Mouse (Mus musculus) liver, embryonic 15.5 days (tissue): ENCODE measurements around the gene Mrpl50. TPM values are rescaled to one million over a fixed set of nuclear protein-coding genes. Genes with fewer than 3 reads are reported as not detected.

Experiments used
- ATAC-seq: fragments of 200-750 bp; cut with Nextera tagmentation; 2 replicates; pipeline ENCODE4 v1.8.0; 2017; ENCODE audit warnings: moderate number of reproducible peaks, mild to moderate bottlenecking, moderate library complexity; ENCODE audit not compliant: insufficient read depth
- H3K27ac ChIP-seq: fragments of 300-500 bp; sonication (generic); replicated peaks from 2 replicates; pipeline ENCODE4 v1.5.1; 2015; ENCODE audit warnings: mild to moderate bottlenecking, inconsistent platforms
- H3K27me3 ChIP-seq: fragments of 300-500 bp; sonication (generic); 2 replicates; pipeline ENCODE4 v1.6.1; 2015; ENCODE audit warnings: mild to moderate bottlenecking, inconsistent platforms
- H3K36me3 ChIP-seq: fragments of 300-500 bp; sonication (generic); replicated peaks from 2 replicates; pipeline ENCODE4 v1.6.1; 2015; ENCODE audit warnings: moderate library complexity, mild to moderate bottlenecking, inconsistent platforms
- H3K4me1 ChIP-seq: fragments of 300-500 bp; sonication (generic); replicated peaks from 2 replicates; pipeline ENCODE4 v1.6.1; 2015; ENCODE audit warnings: inconsistent platforms
- H3K4me2 ChIP-seq: fragments of 300-500 bp; sonication (generic); 2 replicates; pipeline ENCODE4 v1.6.1; 2015; ENCODE audit warnings: moderate library complexity, mild to moderate bottlenecking, inconsistent platforms
- H3K4me3 ChIP-seq: fragments of 300-500 bp; sonication (generic); replicated peaks from 2 replicates; pipeline ENCODE4 v1.5.1; 2015; ENCODE audit warnings: mild to moderate bottlenecking, inconsistent platforms
- H3K9ac ChIP-seq: fragments of 300-500 bp; sonication (generic); 2 replicates; pipeline ENCODE4 v1.6.1; 2015; ENCODE audit warnings: moderate library complexity, mild to moderate bottlenecking, inconsistent platforms
- H3K9me3 ChIP-seq: fragments of 300-500 bp; sonication (generic); replicated peaks from 2 replicates; pipeline ENCODE4 v1.6.1; 2016; ENCODE audit warnings: inconsistent platforms
- WGBS: fragments of 180-500 bp; shearing (Covaris S2); methylation state at CpG from one replicate; pipeline ENCODE4 v1.1.7; 2015; ENCODE audit warnings: mixed read lengths; ENCODE audit not compliant: insufficient replicate concordance; 5-methylcytosine and 5-hydroxymethylcytosine counted together
- polyA plus RNA-seq: library from polyadenylated mRNA; unstranded; fragments of >200 nt; fragmentation: Nextera tagmentation; extraction: Ambion mirVana; gene quantifications from 2 replicates; pipeline ENCODE4 v1.2.1, GENCODE M21; 2015

Mrpl50 gene
- polyA plus RNA-seq = 50.6 and 51.5 TPM in 2 replicates

DNA sequence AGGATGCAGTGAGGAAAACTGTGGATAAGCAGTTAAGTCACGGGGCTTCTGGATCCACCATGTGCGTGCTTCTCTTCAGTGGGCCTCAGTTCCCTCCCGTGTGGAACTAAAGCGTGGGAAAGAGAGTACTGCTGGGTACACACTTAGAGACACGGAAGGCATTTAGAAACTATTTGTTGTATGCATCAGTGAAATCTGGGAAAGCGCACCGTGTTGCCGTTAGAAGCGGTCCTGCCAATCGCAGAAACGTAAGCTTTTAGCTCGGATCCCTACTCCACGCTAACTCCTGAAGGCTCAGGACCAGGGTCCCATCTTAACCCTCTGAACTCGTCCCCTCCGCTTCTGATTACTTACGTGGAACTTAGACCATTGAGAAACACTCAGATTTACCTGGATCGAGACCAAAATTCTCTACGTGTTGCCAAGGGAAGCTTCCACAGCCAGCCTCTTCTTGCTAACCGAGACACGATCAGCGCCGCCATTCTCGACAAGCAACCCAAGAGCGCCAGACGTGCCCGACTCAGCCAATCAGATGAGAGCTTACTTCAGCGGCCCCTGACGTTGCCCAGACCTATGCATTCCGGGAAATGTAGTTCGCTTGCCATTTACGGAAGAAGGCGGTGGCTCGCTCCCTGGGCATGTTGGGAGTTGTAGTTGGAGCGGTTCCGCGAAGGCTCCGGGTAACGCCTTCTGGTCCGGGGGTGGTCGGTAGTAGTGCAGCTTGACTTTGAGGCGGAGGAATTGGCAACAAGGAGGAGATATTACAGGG, at the start of gene Mrpl50, which contains the start of gene Zfp189:
Gene Mrpl50 (minus strand): TSS at position 522 of the 769 bp plus-strand sequence.
Gene Zfp189 (plus strand): TSS at position 605 of the 769 bp plus-strand sequence.
- Histone ChIP-seq H3K4me3 (peak within 1 kb of the TSS; percentile 79), H3K27me3 (no peaks in the 10 kb centered on the region), H3K9ac (peak within 1 kb of the TSS; percentile 74), H3K9me3 (no peaks in the 10 kb centered on the region), H3K27ac (peak within 1 kb of the TSS; percentile 69), H3K36me3 (peaks cover 14% of the 10 kb centered on the region), H3K4me2 (peak within 1 kb of the TSS; percentile 84), H3K4me1 (peaks cover 30% of the 10 kb centered on the region)
- under 1% methylated on average over 41 of the region's 41 CpGs for WGBS
- ATAC-seq = peak; percentile 98

DNA sequence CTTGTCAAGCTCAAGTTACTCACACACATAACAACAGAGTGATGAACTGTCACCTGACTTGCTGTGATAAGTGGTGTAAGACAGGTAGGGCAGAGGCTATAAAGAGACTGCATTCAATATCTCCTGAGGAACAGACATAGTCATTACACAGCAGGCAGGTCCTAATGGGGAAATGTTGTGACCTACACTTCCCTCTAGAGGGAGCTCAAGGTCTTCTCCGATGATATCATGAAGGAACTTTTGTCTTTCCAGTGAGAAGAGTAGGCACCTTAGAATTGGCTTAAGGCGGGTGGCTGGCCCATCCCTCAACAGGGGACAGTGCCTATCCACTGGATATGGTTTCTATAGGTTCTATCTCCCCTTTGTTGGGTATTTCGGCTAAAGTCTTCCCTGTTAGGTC, 46.7 kb upstream of the Mrpl50 start:
- 15% methylated on average over 3 of the region's 3 CpGs for WGBS
- no peak overlapping the region for H3K4me3 ChIP-seq
- no peaks in the 10 kb centered on the region for H3K36me3 ChIP-seq
- ATAC-seq = peak; percentile 47
- H3K9me3 ChIP-seq = no peaks in the 10 kb centered on the region
- H3K4me2 ChIP-seq = no peak overlapping the region
- no peaks in the 10 kb centered on the region for H3K4me1 ChIP-seq
- H3K27ac ChIP-seq = no peak overlapping the region
- H3K27me3 ChIP-seq = no peaks in the 10 kb centered on the region
- no peak overlapping the region for H3K9ac ChIP-seq

DNA sequence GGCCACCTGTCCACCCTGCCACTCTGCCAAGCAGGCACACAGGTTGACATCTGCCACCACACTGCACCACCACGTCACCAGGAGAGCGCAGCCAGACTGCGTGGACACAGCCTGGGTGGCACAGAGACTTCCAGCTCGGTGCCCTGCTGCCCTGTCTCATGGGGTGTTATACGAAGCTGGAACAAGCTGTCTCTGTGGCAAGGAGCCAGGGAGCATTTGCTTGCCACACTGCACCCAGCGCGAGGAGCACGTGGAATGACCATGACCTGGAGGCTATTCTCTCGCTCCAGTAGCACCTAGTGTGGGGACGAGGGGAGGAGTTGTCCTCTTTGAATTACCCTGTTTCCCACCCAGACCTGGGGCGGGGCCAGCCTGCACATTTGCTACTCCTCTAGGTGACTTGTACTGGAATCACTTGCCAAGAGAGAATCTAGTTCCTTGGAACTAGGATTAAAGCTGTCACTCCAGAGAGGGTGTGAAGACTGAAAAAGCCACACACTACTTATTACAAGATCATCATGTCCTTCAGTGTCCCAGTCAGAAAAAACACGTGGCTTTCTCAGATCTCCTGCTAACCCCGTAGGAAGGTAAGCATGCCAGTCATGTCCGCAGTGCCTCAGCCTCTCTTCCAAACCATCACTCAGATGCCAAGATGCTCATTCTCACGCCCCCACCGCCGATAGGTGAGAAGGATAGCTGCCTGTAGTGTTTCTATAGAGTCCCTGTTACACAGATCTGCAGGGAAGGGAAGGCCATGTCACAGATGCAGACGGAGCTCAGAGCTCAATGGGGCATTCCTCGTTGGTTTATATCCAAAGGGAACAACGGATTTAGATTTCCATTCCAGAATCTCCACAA, 39.3 kb upstream of the Mrpl50 start:
- no peak overlapping the region for H3K27ac ChIP-seq
- H3K4me1 ChIP-seq = peaks cover 12% of the 10 kb centered on the region; the same call in 1 of the 2 replicates
- no peak overlapping the region for H3K9ac ChIP-seq
- H3K36me3 ChIP-seq = no peaks in the 10 kb centered on the region
- no peaks in the 10 kb centered on the region for H3K9me3 ChIP-seq
- no peak overlapping the region for H3K4me3 ChIP-seq
- 58% methylated on average over 20 of the region's 20 CpGs for WGBS
- ATAC-seq = peak; percentile 73
- H3K27me3 ChIP-seq = no peaks in the 10 kb centered on the region
- H3K4me2 ChIP-seq = no peak overlapping the region

DNA sequence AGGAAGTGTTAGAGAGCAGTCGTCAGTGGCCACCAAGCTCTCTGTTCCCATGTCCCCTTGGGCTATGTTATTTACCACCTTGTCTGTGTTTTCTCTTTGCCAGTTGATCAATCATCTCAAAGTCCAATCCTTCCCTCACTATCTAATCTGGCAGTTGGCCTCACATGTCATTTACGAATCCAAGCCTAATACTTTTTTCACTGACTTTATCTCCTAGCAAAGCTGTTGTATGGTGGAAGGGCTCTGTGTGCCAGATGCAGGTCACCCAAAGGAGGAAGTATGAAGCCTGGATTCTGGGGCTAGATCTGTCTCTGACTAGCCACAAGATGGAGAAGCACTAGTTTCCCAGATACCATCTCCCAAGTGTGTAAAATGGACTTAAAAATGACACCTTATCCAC, 37.3 kb upstream of the Mrpl50 start:
- H3K9me3 ChIP-seq = no peaks in the 10 kb centered on the region
- H3K4me2 ChIP-seq = no peak overlapping the region
- H3K36me3 ChIP-seq = no peaks in the 10 kb centered on the region
- peak; percentile 31; the same call in 1 of the 2 replicates for ATAC-seq
- H3K4me1 ChIP-seq = peaks cover 12% of the 10 kb centered on the region; the same call in 1 of the 2 replicates
- 18% methylated on average over 2 of the region's 2 CpGs for WGBS
- H3K27me3 ChIP-seq = no peaks in the 10 kb centered on the region
- H3K9ac ChIP-seq = no peak overlapping the region
- H3K4me3 ChIP-seq = no peak overlapping the region
- peak overlapping the region; percentile 38 for H3K27ac ChIP-seq

DNA sequence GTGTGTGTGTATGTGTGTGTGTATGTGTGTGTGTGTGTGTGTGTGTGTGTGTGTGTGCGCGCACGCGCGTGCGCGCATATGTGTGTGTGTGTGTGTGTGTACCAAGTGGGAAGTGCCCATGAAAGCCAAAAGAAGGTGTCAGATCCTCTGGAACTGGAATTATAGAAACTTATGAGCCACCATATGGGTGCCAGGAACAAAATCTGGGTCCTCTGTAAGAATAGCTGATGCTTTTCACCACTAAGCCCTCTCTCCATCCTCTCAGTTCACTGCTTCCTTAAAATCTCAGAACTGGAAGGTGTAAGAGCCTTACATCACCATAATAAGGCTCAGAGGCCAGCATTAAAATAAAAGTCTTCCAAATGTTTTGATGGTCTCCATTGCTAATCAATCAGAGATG, 36.5 kb upstream of the Mrpl50 start:
- H3K36me3 ChIP-seq = no peaks in the 10 kb centered on the region
- peaks cover 12% of the 10 kb centered on the region; the same call in 1 of the 2 replicates for H3K4me1 ChIP-seq
- no peak overlapping the region for H3K9ac ChIP-seq
- 88% methylated on average over 7 of the region's 7 CpGs for WGBS
- H3K9me3 ChIP-seq = no peaks in the 10 kb centered on the region
- no peak for ATAC-seq
- H3K27me3 ChIP-seq = no peaks in the 10 kb centered on the region
- H3K27ac ChIP-seq = no peak overlapping the region
- H3K4me2 ChIP-seq = no peak overlapping the region
- H3K4me3 ChIP-seq = no peak overlapping the region

DNA sequence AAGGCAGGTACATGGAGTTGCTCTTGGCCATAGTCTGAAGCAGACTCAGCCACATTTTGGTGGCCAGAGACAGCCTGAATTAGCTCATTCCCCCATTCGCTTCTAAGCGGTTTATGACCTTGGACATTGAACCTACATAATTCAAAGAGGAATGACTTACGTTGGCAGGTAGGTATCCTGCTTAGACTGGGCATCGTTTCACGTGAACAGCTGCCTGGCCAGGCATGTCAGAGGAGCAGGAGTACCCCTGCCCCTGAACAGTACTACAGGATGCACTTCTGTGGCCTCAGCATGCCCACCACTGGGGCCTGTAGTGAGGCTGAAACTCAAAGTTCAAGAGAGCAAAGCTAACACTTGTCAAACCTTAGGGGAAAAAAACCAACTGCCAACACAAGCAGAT, 32.5 kb upstream of the Mrpl50 start:
- Histone ChIP-seq H3K27me3 (no peaks in the 10 kb centered on the region), H3K36me3 (no peaks in the 10 kb centered on the region), H3K9ac (no peak overlapping the region), H3K27ac (peak overlapping the region; percentile 42; the same call in 1 of the 2 replicates), H3K4me3 (no peak overlapping the region), H3K4me1 (peaks cover under 1% of the 10 kb centered on the region; the same call in 1 of the 2 replicates), H3K4me2 (no peak overlapping the region), H3K9me3 (no peaks in the 10 kb centered on the region)
- no peak for ATAC-seq
- WGBS = 57% methylated on average over 5 of the region's 5 CpGs

DNA sequence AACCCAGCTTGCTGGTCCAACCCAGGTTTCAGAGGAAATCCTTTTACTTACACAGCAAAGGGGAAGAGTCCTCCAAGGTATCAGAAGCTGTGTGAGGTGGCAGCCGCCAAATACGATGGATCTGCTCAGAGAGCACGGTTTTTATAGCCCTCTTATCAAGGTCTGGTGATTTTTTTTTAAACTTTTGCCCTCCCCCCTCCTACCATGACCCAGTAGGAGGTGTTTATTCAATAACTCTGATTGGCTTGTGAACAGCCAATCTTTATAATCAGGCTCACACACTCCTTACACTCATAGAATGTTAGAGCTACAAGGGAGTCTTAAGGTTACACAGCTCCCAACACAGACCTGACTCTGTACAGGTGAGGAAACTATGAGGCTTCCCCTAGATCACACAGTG, 28.5 kb upstream of the Mrpl50 start, which contains the start of gene Aldob:
Gene Aldob (minus strand): TSS at position 164 of the 400 bp plus-strand sequence.
- H3K27me3 ChIP-seq = no peaks in the 10 kb centered on the region
- peak within 1 kb of the TSS; percentile 32 for H3K4me3 ChIP-seq
- no peaks in the 10 kb centered on the region for H3K9me3 ChIP-seq
- H3K4me1 ChIP-seq = no peaks in the 10 kb centered on the region
- WGBS = 8% methylated on average over 3 of the region's 3 CpGs
- H3K27ac ChIP-seq = peak within 1 kb of the TSS; percentile 72
- peak within 1 kb of the TSS; percentile 28; the same call in 1 of the 2 replicates for H3K4me2 ChIP-seq
- H3K36me3 ChIP-seq = no peaks in the 10 kb centered on the region
- H3K9ac ChIP-seq = 0 out of 2 replicates have a peak within 1 kb of the TSS, but pooled peaks have one; percentile 26
- ATAC-seq = peak; percentile 59; the same call in 1 of the 2 replicates

DNA sequence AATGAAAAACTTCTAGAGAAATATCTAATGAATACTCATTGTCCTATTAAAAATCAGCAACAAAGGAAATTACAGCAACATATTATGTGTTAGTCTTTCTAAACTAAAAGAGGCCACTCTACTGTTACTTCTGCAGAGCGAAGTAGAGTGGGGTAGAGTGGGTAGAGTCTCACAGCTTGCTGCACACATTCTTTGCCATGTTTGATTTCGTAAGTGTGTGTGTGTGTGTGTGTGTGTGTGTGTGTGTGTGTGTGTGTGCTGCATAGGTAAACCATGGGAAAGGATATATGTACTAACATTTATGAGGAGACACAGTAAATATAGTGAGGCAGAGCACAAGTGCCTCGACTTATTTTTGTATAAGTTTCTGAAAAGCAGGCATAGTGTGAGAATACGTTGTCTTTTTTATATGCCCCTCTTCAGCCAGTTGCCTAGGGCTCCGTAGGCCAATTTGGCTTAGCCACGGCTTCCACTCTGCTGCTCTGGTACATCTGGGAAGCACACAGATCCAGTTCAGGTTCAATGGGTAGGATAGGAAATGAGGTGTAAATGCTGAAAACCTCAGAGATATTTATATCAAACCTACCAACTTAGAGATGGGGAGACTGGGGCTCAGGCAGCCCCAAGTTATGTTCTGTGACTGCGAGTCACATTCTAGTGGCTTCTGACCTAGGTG, 26.8 kb upstream of the Mrpl50 start:
- H3K9me3 ChIP-seq = no peaks in the 10 kb centered on the region
- H3K36me3 ChIP-seq = 0 out of 2 replicates have a peak, but pooled peaks cover 4% of the 10 kb centered on the region
- H3K4me2 ChIP-seq = peak overlapping the region; percentile 28; the same call in 1 of the 2 replicates
- ATAC-seq = peak; percentile 42; the same call in 1 of the 2 replicates
- peak overlapping the region; percentile 72 for H3K27ac ChIP-seq
- H3K4me3 ChIP-seq = peak overlapping the region; percentile 32
- no peaks in the 10 kb centered on the region for H3K27me3 ChIP-seq
- no peak overlapping the region for H3K9ac ChIP-seq
- WGBS = 67% methylated on average over 7 of the region's 7 CpGs
- H3K4me1 ChIP-seq = no peaks in the 10 kb centered on the region

DNA sequence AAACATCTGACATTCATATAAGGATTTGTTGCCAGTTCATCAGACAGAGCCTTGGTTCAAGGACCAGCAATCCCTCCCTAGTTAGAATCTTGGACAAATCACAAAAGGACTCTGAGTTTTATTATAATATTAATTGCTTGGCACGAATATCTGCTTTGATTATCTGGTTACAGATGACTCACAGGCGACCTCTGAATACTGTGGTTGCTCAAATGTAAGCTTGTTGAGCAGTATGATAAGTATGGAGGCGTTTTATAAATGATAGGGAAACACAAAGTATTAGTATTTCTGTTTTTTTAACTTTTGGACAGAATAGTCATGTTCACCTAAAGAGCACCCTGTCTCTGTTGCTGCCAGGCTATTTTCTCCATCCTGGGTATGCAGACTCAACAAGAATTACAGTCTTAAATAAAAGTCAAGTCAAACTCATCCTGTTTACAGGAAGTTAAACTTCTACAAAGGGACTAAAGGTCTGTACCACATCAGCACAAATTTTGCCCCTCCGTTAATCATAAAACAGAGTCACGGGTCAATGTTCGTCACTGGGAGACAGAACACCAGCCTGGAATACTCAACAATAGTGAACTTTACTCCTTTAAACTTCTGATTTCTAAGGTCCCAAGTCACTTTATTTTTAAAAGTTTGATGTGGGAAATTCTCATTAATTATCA, 26.1 kb upstream of the Mrpl50 start:
- Histone ChIP-seq H3K36me3 (0 out of 2 replicates have a peak, but pooled peaks cover 4% of the 10 kb centered on the region), H3K27me3 (no peaks in the 10 kb centered on the region), H3K9ac (no peak overlapping the region), H3K4me2 (peak overlapping the region; percentile 36), H3K4me1 (no peaks in the 10 kb centered on the region), H3K4me3 (no peak overlapping the region), H3K9me3 (no peaks in the 10 kb centered on the region), H3K27ac (peak overlapping the region; percentile 39; the same call in 1 of the 2 replicates)
- peak; percentile 63 for ATAC-seq
- 47% methylated on average over 6 of the region's 6 CpGs for WGBS

DNA sequence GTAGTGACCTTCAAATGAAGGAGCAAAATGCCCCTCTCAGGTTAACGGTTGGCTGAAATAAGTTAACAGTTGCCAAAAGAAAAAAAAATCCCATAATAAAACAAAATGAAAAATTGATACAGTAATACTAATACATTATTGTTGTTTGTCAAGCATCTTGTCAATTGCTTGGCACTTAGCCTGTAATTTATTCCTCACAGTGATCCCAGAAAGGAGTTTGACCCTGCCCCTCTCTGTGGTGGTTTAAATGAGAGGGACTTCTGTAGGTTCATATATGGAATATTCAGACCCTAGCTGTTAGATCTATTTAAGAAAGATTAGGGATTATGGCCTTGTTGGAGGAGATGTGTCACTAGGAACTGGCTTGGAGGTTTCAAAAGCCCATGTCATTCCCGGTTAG, 25.1 kb upstream of the Mrpl50 start:
- H3K4me2 ChIP-seq = peak overlapping the region; percentile 36
- H3K9me3 ChIP-seq = no peaks in the 10 kb centered on the region
- H3K36me3 ChIP-seq = 0 out of 2 replicates have a peak, but pooled peaks cover 4% of the 10 kb centered on the region
- H3K4me3 ChIP-seq = no peak overlapping the region
- H3K27me3 ChIP-seq = no peaks in the 10 kb centered on the region
- no peak overlapping the region for H3K27ac ChIP-seq
- ATAC-seq = no peak
- H3K9ac ChIP-seq = no peak overlapping the region
- WGBS = 62% methylated on average over 2 of the region's 2 CpGs
- H3K4me1 ChIP-seq = no peaks in the 10 kb centered on the region
